Comparison of ENCODE assay signal across 28 mouse cellular contexts in the genomic region with DNA sequence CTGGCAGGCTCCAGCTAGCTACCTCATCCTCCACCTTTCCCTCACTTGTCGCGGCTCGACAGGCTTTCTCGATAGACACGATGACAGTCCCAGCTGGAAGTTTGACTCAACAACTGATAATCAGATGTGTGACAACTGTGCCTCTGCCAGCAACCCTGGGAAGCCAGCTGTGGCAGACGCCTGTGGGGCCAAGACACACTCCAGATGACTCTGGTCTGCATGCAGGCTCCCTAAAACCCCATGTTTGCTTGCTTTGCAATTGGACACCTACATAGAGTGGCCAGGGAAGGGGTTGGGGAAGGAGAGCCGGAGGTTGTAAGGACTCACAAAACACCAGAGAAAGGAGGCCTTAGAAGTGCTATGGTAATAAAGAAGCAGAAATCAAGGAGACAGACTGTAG.
DNase-seq lines count a peak whose midpoint lies in the region; ATAC-seq and TF ChIP-seq lines count a peak whose summit lies in the region.
"Had no signal": no experiment of that assay in that cellular context is flagged by ENCODE, and none has a peak within 500 bp of the region (broad histone marks: within the 10 kb centered on the region; RNA-seq: fewer than 3 reads in every experiment).

No protein-coding gene starts in this region.

- H3K27ac ChIP-seq in kidney, postnatal 0 days, result no peak overlapping the region
- H3K27ac ChIP-seq in lung, embryonic 15.5 days, result peak overlapping the region; percentile 44; the same call in 1 of the 2 replicates
- H3K27ac ChIP-seq: embryonic facial prominence, embryonic 13.5 days; gastrocnemius, adult 2 months; hindbrain, embryonic 13.5 days; kidney, embryonic 15.5 days; layer of hippocampus, adult 2 months; left cerebral cortex, adult 2 months; limb, embryonic 13.5 days; midbrain, embryonic 13.5 days; stomach, embryonic 15.5 days had no signal

- ATAC-seq in kidney, postnatal 0 days (replicated peaks; ENCODE audit: low FRiP score, low read depth), result no peak
- ATAC-seq in lung, embryonic 15.5 days (ENCODE audit: borderline replicate concordance, extremely low read depth, low FRiP score, low TSS enrichment), result peak; percentile 86
- ATAC-seq: activated CD4-positive, CD25-positive, alpha-beta regulatory T cell, adult 4 months; forebrain, embryonic 16.5 days; intestine, embryonic 16.5 days; midbrain, embryonic 13.5 days had no signal

- H3K4me1 ChIP-seq in kidney, postnatal 0 days (replicated peaks; ENCODE audit: insufficient read depth, low read length), result no peaks in the 10 kb centered on the region
- peaks cover 24% of the 10 kb centered on the region for H3K4me1 ChIP-seq in lung, embryonic 15.5 days
- H3K4me1 ChIP-seq: embryonic facial prominence, embryonic 13.5 days; hindbrain, embryonic 13.5 days; kidney, embryonic 15.5 days; limb, embryonic 13.5 days; megakaryocyte, embryonic 14.5 days; midbrain, embryonic 13.5 days; stomach, embryonic 15.5 days had no signal

- H3K4me2 ChIP-seq in kidney, postnatal 0 days (ENCODE audit: low read length), result no peak overlapping the region
- H3K4me2 ChIP-seq in lung, embryonic 15.5 days, result no peak overlapping the region
- H3K4me2 ChIP-seq: embryonic facial prominence, embryonic 13.5 days; hindbrain, embryonic 13.5 days; kidney, embryonic 15.5 days; limb, embryonic 13.5 days; liver, embryonic 11.5 days; midbrain, embryonic 13.5 days; stomach, embryonic 15.5 days had no signal

- H3K4me3 ChIP-seq in kidney, postnatal 0 days (replicated peaks; ENCODE audit: low read depth, low read length), result no peak overlapping the region
- no peak overlapping the region for H3K4me3 ChIP-seq in lung, embryonic 15.5 days
- H3K4me3 ChIP-seq: embryonic facial prominence, embryonic 13.5 days; gastrocnemius, adult 2 months; hindbrain, embryonic 13.5 days; kidney, embryonic 15.5 days; layer of hippocampus, adult 2 months; left cerebral cortex, adult 2 months; limb, embryonic 13.5 days; megakaryocyte, embryonic 14.5 days; midbrain, embryonic 13.5 days; stomach, embryonic 15.5 days had no signal

- WGBS in kidney, postnatal 0 days, result 28% methylated on average over 7 of the region's 7 CpGs
- WGBS in lung, embryonic 15.5 days, result 9% methylated on average over 7 of the region's 7 CpGs

- no peak for TF ChIP-seq CTCF in kidney, postnatal 0 days (IDR thresholded peaks at IDR 0.05; ENCODE audit: low read depth)

- no peaks in the 10 kb centered on the region for H3K27me3 ChIP-seq in kidney, postnatal 0 days (ENCODE audit: insufficient read depth, low read length)
- H3K27me3 ChIP-seq in lung, embryonic 15.5 days, result no peaks in the 10 kb centered on the region
- H3K27me3 ChIP-seq: CH12.LX; embryonic facial prominence, embryonic 13.5 days; hindbrain, embryonic 13.5 days; kidney, embryonic 15.5 days; limb, embryonic 13.5 days; midbrain, embryonic 13.5 days; stomach, embryonic 15.5 days had no signal

- H3K9me3 ChIP-seq in kidney, postnatal 0 days (replicated peaks; ENCODE audit: low read length), result no peaks in the 10 kb centered on the region
- H3K9me3 ChIP-seq in lung, embryonic 15.5 days, result no peaks in the 10 kb centered on the region
- H3K9me3 ChIP-seq: hindbrain, embryonic 13.5 days; kidney, embryonic 15.5 days; limb, embryonic 13.5 days; midbrain, embryonic 13.5 days; stomach, embryonic 15.5 days had no signal

- DNase-seq in kidney, postnatal 0 days (ENCODE audit: low spot score), result peak; percentile 3
- no peak for DNase-seq in kidney, adult 18-20 months
- DNase-seq in lung, postnatal 10 days, result peak; percentile 73
- no peak for DNase-seq in right cerebral cortex, postnatal 36 days (ENCODE audit: low spot score in 2 of 2)
- no peak for DNase-seq in B cell, adult 2 months
- DNase-seq: adrenal gland, adult 8-10 months; cerebellum, adult 2 months; cerebellum, postnatal 14 days; gastrocnemius, adult 2 months; heart, postnatal 4 days; kidney, postnatal 36 days; retina, postnatal 1 day; right cerebral cortex, postnatal 14 days had no signal

- H3K36me3 ChIP-seq in kidney, postnatal 0 days (ENCODE audit: insufficient read depth, low read length), result no peaks in the 10 kb centered on the region
- no peaks in the 10 kb centered on the region for H3K36me3 ChIP-seq in lung, embryonic 15.5 days
- H3K36me3 ChIP-seq: embryonic facial prominence, embryonic 13.5 days; hindbrain, embryonic 13.5 days; kidney, embryonic 15.5 days; limb, embryonic 13.5 days; midbrain, embryonic 13.5 days; stomach, embryonic 15.5 days had no signal

- H3K9ac ChIP-seq in kidney, postnatal 0 days (ENCODE audit: low read depth, low read length), result no peak overlapping the region
- H3K9ac ChIP-seq in lung, embryonic 15.5 days, result no peak overlapping the region
- H3K9ac ChIP-seq: embryonic facial prominence, embryonic 13.5 days; hindbrain, embryonic 13.5 days; kidney, embryonic 15.5 days; limb, embryonic 13.5 days; midbrain, embryonic 13.5 days; stomach, embryonic 15.5 days had no signal

Comparison
In these comparisons a context has a peak if more than half of its experiments do, and no peak if none do; other contexts are left out.
1. DNase-seq: peak in kidney, postnatal 0 days (single experiment) and lung, postnatal 10 days (single experiment); none in kidney, adult 18-20 months (single experiment), right cerebral cortex, postnatal 36 days (0 of 2) and B cell, adult 2 months (0 of 2).